Mouse (Mus musculus) erythroblast, embryonic 14.5 days (primary cell): ENCODE data around the gene Defa17.
"Not testable (repeated sequence)": the region's sequence is repeated elsewhere in the genome, so short reads cannot be mapped to it uniquely, and the experiment has no call there.

ENCODE experiments used
- GATA1 ChIP-seq: IDR thresholded peaks from 2 replicates; pipeline ENCODE4 v1.6.1; 2012; ENCODE audit warnings: low read length, inconsistent platforms, mixed read lengths
- TAL1 ChIP-seq: IDR thresholded peaks from 3 replicates; pipeline ENCODE4 v1.6.1; 2012; ENCODE audit warnings: low read length, inconsistent platforms, mixed read lengths

- not testable (repeated sequence) for TF ChIP-seq TAL1, GATA1
Measured at GRCm38 (mm10) chr8:21617883-21618282, 37.7 kb upstream of the Defa17 start, which contains the start of gene Defa26.
